Mouse (Mus musculus) liver, adult 10 weeks (tissue): ENCODE results near the gene Setd2. TPM values are rescaled to one million over a fixed set of nuclear protein-coding genes. Genes with fewer than 3 reads are reported as not detected.

Experiments used
- polyA plus RNA-seq: library from polyadenylated mRNA; stranded (reverse); fragments of 350-450 nt; fragmentation: Illumina TruSeq; extraction: RNeasy Lipid Tissue Mini Kit (QIAGEN cat#74804); gene quantifications from one replicate; pipeline ENCODE4 v1.2.3, GENCODE M21; 2014; ENCODE audit warnings: low read depth, low replicate concordance

The Setd2 gene
- polyA plus RNA-seq, result 26.6 TPM

DNA sequence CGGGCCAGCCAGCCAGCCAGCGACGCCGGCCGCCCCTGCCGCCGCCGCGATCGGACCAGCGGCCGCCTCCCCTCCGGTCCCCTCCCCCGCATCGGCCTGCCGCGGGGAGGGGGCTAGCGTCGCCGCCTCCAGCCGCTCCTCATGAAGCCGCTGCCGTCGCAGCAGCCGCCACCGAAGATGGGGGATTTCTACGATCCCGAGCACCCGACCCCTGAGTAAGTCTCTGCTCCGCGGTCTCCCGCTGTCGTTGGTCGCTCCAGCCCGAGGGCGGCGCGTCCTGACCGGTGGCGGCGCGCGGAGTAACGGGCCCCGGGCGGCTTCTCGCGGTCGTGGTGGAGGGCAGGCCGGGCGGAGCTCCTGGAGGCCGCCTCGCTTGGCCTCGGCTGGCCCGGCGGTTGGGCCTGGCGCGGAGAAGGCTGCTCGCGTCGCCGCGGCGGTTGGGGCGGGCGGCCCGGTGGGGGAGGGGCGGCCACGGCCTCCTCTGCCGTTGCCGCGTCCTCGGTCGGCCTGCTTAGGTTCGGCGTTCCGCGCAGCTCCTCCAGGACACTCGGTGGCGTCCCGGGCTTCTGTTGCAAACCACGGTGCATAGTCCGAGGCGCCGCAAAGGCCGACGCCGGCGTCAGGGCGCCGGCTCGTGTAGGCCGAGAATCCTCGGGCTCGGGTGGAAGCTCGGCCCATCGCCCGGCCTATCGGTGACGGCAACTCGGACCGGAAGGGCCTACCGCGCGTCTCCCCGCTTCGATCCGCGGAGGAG is at the start of gene Setd2:
Setd2 (plus strand) TSS at position 60 of the 754 bp plus-strand sequence.

DNA sequence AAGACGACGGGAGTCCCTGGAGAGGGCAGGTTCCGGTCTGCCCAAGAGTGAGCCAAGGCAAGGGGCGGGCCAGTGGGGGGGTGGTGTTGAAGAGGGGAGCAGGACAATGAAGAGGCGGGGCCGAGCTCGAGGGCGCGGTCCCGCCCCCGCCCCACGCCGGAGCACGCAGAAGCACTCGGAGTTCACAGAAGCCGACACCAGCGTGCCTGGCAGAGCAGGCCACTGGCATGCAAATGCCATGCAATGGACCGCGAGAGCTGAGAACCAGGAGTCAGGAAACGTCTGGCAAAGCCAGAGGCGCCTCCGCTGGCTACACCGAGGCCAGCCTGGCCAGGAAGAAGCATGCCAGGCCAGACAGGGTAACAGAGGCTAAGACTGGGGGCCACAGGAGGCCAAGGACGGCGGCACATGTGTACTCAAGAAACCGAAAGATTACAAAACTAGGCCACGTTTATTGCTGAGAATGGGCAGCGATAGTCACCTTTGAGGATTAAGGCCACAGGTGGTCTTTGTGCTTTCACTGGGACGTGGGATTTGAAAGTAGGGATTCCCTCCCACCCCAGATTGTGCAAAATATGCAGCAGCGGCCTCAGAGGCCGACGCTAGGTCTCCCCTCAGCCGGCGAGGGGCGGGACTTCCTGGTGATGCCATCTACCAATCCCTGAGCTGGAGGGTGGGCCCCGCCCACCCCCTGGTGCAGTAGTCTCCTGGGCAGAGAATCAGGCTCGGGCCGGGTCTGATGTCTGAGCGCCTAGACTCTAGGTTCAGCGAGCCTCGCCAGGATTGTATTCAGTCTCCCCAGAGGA is 92.2 kb downstream of the Setd2 start, which contains the start of gene Nradd:
Nradd (minus strand) TSS at position 92 of the 806 bp plus-strand sequence.

DNA sequence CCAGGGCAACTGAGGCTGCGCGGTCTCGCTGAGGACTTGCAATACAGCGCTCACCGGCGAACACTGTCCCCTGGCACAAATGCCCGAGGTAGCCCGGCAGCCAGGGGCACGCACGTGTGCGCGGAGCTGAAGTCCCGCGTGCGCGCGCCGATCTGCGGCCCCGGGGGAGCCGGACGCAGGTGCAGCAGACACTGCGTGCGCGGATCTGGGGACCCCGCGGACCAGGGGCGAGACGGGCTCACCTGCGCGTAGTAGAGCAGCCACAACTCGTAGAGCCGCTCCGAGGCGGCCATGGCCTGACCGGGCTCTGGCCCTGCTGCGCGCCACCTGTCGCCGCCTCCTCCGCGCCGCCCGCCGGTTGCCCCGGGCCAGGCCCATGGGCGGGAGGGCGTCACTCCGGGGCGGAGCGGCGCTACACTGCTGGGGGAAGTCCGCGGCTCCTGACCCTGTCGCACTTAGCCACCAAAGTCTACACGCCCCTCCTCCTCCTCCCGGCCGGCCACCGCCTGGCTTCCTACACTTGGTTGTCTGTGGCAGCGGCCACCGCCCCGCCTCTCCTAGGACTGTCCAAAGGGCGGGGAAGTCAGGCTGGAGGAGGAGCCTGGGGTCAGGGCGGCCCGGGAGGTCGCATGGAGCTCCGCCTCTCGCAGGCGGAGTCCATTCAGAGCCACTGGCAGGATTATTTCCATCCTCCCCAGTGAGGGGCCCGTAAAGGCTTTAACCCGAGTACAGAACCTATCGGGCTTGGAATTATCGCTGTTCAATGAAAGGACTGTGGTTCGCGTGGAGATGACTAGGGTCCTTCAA is 121.5 kb downstream of the Setd2 start, which contains the start of gene Nbeal2:
Nbeal2 (minus strand) TSS at position 507 of the 807 bp plus-strand sequence.

GRCm38 (mm10) chr9:110656249-110657221 is 124.1 kb downstream of the Setd2 start, which contains the start of gene Ccdc12:
Ccdc12 (plus strand) TSS chr9:110656503.

Other genes starting within 250 kb of the Setd2 start
- gene Elp6, start 227.4 kb upstream of the Setd2 start, polyA plus RNA-seq, result 1.2 TPM
- gene Scap, start 199.3 kb upstream of the Setd2 start, polyA plus RNA-seq, result 4.2 TPM
- gene Ptpn23, start 124.4 kb upstream of the Setd2 start, polyA plus RNA-seq, result 0.32 TPM
- gene Ngp, start 112.8 kb upstream of the Setd2 start, polyA plus RNA-seq, result not detected
- gene Klhl18, start 55.9 kb upstream of the Setd2 start, polyA plus RNA-seq, result 1.9 TPM
- gene Kif9, start 55.6 kb upstream of the Setd2 start, polyA plus RNA-seq, result 0.45 TPM
- not detected for gene Nradd, start 91.9 kb downstream of the Setd2 start, polyA plus RNA-seq
- 1.2 TPM for gene Nbeal2, start 121.6 kb downstream of the Setd2 start, polyA plus RNA-seq
- 1.9 TPM for gene Ccdc12, start 123.9 kb downstream of the Setd2 start, polyA plus RNA-seq
- gene Myl3, start 209.3 kb downstream of the Setd2 start, polyA plus RNA-seq, result not detected
- 0.45 TPM for gene Pth1r, start 214.5 kb downstream of the Setd2 start, polyA plus RNA-seq